Mouse (Mus musculus): ENCODE measurements around the gene Mon1a. TPM values are rescaled to one million over a fixed set of nuclear protein-coding genes. Genes with fewer than 3 reads are reported as not detected.

The Mon1a gene
- total RNA-seq (2023), result 16.2 TPM

GRCm38 (mm10) chr9:107887804-107888266, at the start of gene Mon1a:
Gene Mon1a (plus strand): TSS chr9:107888151.

GRCm38 (mm10) chr9:107873137-107873536, 14.8 kb upstream of the Mon1a start, which contains the start of gene Rbm6:
Gene Rbm6 (minus strand): TSS chr9:107873237.

GRCm38 (mm10) chr9:107906252-107906966, 18.5 kb downstream of the Mon1a start, which contains the start of gene Mst1r:
Gene Mst1r (plus strand): TSS chr9:107906873.

GRCm38 (mm10) chr9:107928169-107928568, 40.2 kb downstream of the Mon1a start, which contains the start of gene Actl11:
Gene Actl11 (plus strand): TSS chr9:107928469.

GRCm38 (mm10) chr9:107935374-107935773, 47.4 kb downstream of the Mon1a start, which contains the start of gene Camkv:
Gene Camkv (plus strand): TSS chr9:107935674.

GRCm38 (mm10) chr9:107949922-107950235, 61.9 kb downstream of the Mon1a start, which contains the start of gene Traip:
Gene Traip (plus strand): TSS chr9:107950136.

Other genes with a start within 250 kb of the Mon1a start
- gene Slc38a3, start 218.6 kb upstream of the Mon1a start, total RNA-seq (2023), result not detected
- gene Gnat1, start 208.4 kb upstream of the Mon1a start, total RNA-seq (2023), result 1.3 TPM
- 0.86 TPM for gene Sema3f, start 177.7 kb upstream of the Mon1a start, total RNA-seq (2023)
- gene Rbm5, start 117.2 kb upstream of the Mon1a start, total RNA-seq (2023), result 256 TPM
- gene Rbm6, start 14.9 kb upstream of the Mon1a start, total RNA-seq (2023), result 129 TPM
- gene Mst1r, start 18.7 kb downstream of the Mon1a start, total RNA-seq (2023), result 0.15 TPM
- gene Actl11, start 40.3 kb downstream of the Mon1a start, total RNA-seq (2023), result not detected
- not detected for gene Camkv, start 47.5 kb downstream of the Mon1a start, total RNA-seq (2023)
- gene Traip, start 62.0 kb downstream of the Mon1a start, total RNA-seq (2023), result 5.8 TPM
- gene Uba7, start 87.4 kb downstream of the Mon1a start, total RNA-seq (2023), result 196 TPM
- 1.4 TPM for gene Gm20661, start 94.9 kb downstream of the Mon1a start, total RNA-seq (2023)
- gene Inka1, start 97.7 kb downstream of the Mon1a start, total RNA-seq (2023), result not detected
- gene Cdhr4, start 104.3 kb downstream of the Mon1a start, total RNA-seq (2023), result 2.4 TPM
- gene Gm20662, start 108.2 kb downstream of the Mon1a start, total RNA-seq (2023), result 1.9 TPM
- 145 TPM for gene Ip6k1, start 114.3 kb downstream of the Mon1a start, total RNA-seq (2023)
- gene Gmppb, start 161.1 kb downstream of the Mon1a start, total RNA-seq (2023), result 21.2 TPM
- 7.0 TPM for gene Amigo3, start 165.0 kb downstream of the Mon1a start, total RNA-seq (2023)
- 0.52 TPM for gene Mst1, start 192.3 kb downstream of the Mon1a start, total RNA-seq (2023)
- gene Rnf123, start 195.2 kb downstream of the Mon1a start, total RNA-seq (2023), result 181 TPM
- 111 TPM for gene Apeh, start 206.5 kb downstream of the Mon1a start, total RNA-seq (2023)